Mouse (Mus musculus): ENCODE measurements around the gene Dync1li1. TPM values are rescaled to one million over a fixed set of nuclear protein-coding genes. Genes with fewer than 3 reads are reported as not detected.
"Not testable (repeated sequence)": the region's sequence is repeated elsewhere in the genome, so short reads cannot be mapped to it uniquely, and the experiment has no call there.

The Dync1li1 gene
- polyA plus RNA-seq, 1 experiment from 2014 or later: 39.3 TPM

GRCm38 (mm10) chr9:114686245-114686644, 2.3 kb upstream of the Dync1li1 start:
- H3K4me1 ChIP-seq (replicated peaks; ENCODE audit: control insufficient read depth, insufficient read depth, low read length): 0 out of 2 replicates have a peak, but pooled peaks cover 8% of the 10 kb centered on the region
- peak overlapping the region; percentile 74 for H3K27ac ChIP-seq (ENCODE audit: low read depth, low read length)
- H3K36me3 ChIP-seq (ENCODE audit: control insufficient read depth, insufficient read depth): no peaks in the 10 kb centered on the region
- H3K4me3 ChIP-seq (ENCODE audit: low read depth, low read length): no peak overlapping the region
- 0 out of 2 replicates have a peak overlapping the region, but pooled peaks have one; percentile 13 for H3K4me2 ChIP-seq (replicated peaks; ENCODE audit: low read depth)
- TF ChIP-seq CTCF (IDR thresholded peaks at IDR 0.05; ENCODE audit: low read depth): no peak
- no peak overlapping the region for H3K9ac ChIP-seq (ENCODE audit: low read depth, low read length)
- 40% methylated on average over 7 of the region's 7 CpGs for WGBS
- no peaks in the 10 kb centered on the region for H3K27me3 ChIP-seq (replicated peaks; ENCODE audit: control insufficient read depth, insufficient read depth, low read length)
- 0 out of 2 replicates have a peak, but pooled peaks have one; percentile 2 for ATAC-seq
- H3K9me3 ChIP-seq (ENCODE audit: control insufficient read depth): no peaks in the 10 kb centered on the region

- WGBS: 77% methylated on average over 13 of the region's 13 CpGs
- H3K9ac ChIP-seq (ENCODE audit: low read depth, low read length): no peak overlapping the region
Measured at GRCm38 (mm10) chr9:114687639-114688038, 951 bp upstream of the Dync1li1 start.

GRCm38 (mm10) chr9:114688953-114689407, 390 bp downstream of the Dync1li1 start:
- TF ChIP-seq CTCF (IDR thresholded peaks at IDR 0.05; ENCODE audit: low read depth): no peak
- peak; percentile 66 for ATAC-seq
- Histone ChIP-seq H3K9ac (ENCODE audit: low read depth, low read length) (peak overlapping the region; percentile 93), H3K27me3 (replicated peaks; ENCODE audit: control insufficient read depth, insufficient read depth, low read length) (no peaks in the 10 kb centered on the region), H3K4me2 (replicated peaks; ENCODE audit: low read depth) (peak overlapping the region; percentile 90), H3K36me3 (ENCODE audit: control insufficient read depth, insufficient read depth) (peaks cover 13% of the 10 kb centered on the region; the same call in 1 of the 2 replicates), H3K9me3 (ENCODE audit: control insufficient read depth) (no peaks in the 10 kb centered on the region), H3K4me1 (replicated peaks; ENCODE audit: control insufficient read depth, insufficient read depth, low read length) (0 out of 2 replicates have a peak, but pooled peaks cover 8% of the 10 kb centered on the region), H3K4me3 (ENCODE audit: low read depth, low read length) (peak overlapping the region; percentile 88), H3K27ac (ENCODE audit: low read depth, low read length) (peak overlapping the region; percentile 99)
- under 1% methylated on average over 50 of the region's 50 CpGs for WGBS

More at GRCm38 (mm10) chr9:114687639-114688038, 951 bp upstream of the Dync1li1 start:
- peak overlapping the region; percentile 88; the same call in 1 of the 2 replicates for H3K4me3 ChIP-seq (ENCODE audit: low read depth, low read length)
- H3K4me2 ChIP-seq (replicated peaks; ENCODE audit: low read depth): peak overlapping the region; percentile 90
- peaks cover 6% of the 10 kb centered on the region; the same call in 1 of the 2 replicates for H3K36me3 ChIP-seq (ENCODE audit: control insufficient read depth, insufficient read depth)
- H3K27me3 ChIP-seq (replicated peaks; ENCODE audit: control insufficient read depth, insufficient read depth, low read length): no peaks in the 10 kb centered on the region
- ATAC-seq: no peak
- H3K9me3 ChIP-seq (ENCODE audit: control insufficient read depth): no peaks in the 10 kb centered on the region
- H3K4me1 ChIP-seq (replicated peaks; ENCODE audit: control insufficient read depth, insufficient read depth, low read length): 0 out of 2 replicates have a peak, but pooled peaks cover 8% of the 10 kb centered on the region
- H3K27ac ChIP-seq (ENCODE audit: low read depth, low read length): no peak overlapping the region
- TF ChIP-seq CTCF (IDR thresholded peaks at IDR 0.05; ENCODE audit: low read depth): no peak

GRCm38 (mm10) chr9:114690119-114690601, 1.6 kb downstream of the Dync1li1 start:
- 6% methylated on average over 10 of the region's 10 CpGs for WGBS
- Histone ChIP-seq H3K4me2 (replicated peaks; ENCODE audit: low read depth) (peak overlapping the region; percentile 90), H3K4me3 (ENCODE audit: low read depth, low read length) (peak overlapping the region; percentile 88; the same call in 1 of the 2 replicates), H3K9me3 (ENCODE audit: control insufficient read depth) (no peaks in the 10 kb centered on the region), H3K4me1 (replicated peaks; ENCODE audit: control insufficient read depth, insufficient read depth, low read length) (0 out of 2 replicates have a peak, but pooled peaks cover 8% of the 10 kb centered on the region), H3K27me3 (replicated peaks; ENCODE audit: control insufficient read depth, insufficient read depth, low read length) (no peaks in the 10 kb centered on the region), H3K9ac (ENCODE audit: low read depth, low read length) (no peak overlapping the region), H3K36me3 (ENCODE audit: control insufficient read depth, insufficient read depth) (peaks cover 17% of the 10 kb centered on the region), H3K27ac (ENCODE audit: low read depth, low read length) (no peak overlapping the region)
- TF ChIP-seq CTCF (IDR thresholded peaks at IDR 0.05; ENCODE audit: low read depth): no peak
- no peak for ATAC-seq

GRCm38 (mm10) chr9:114691112-114691511, 2.5 kb downstream of the Dync1li1 start:
- Histone ChIP-seq H3K36me3 (ENCODE audit: control insufficient read depth, insufficient read depth) (peaks cover 17% of the 10 kb centered on the region), H3K4me1 (replicated peaks; ENCODE audit: control insufficient read depth, insufficient read depth, low read length) (0 out of 2 replicates have a peak, but pooled peaks cover 8% of the 10 kb centered on the region), H3K27me3 (replicated peaks; ENCODE audit: control insufficient read depth, insufficient read depth, low read length) (no peaks in the 10 kb centered on the region), H3K9me3 (ENCODE audit: control insufficient read depth) (no peaks in the 10 kb centered on the region), H3K27ac (ENCODE audit: low read depth, low read length) (no peak overlapping the region), H3K4me2 (replicated peaks; ENCODE audit: low read depth) (no peak overlapping the region), H3K4me3 (ENCODE audit: low read depth, low read length) (no peak overlapping the region), H3K9ac (ENCODE audit: low read depth, low read length) (no peak overlapping the region)
- no peak for TF ChIP-seq CTCF (IDR thresholded peaks at IDR 0.05; ENCODE audit: low read depth)
- ATAC-seq: no peak

GRCm38 (mm10) chr9:114695662-114696061, 7.1 kb downstream of the Dync1li1 start:
- not testable (repeated sequence) for ATAC-seq; H3K4me3 ChIP-seq (ENCODE audit: low read depth, low read length); H3K27me3 ChIP-seq (replicated peaks; ENCODE audit: control insufficient read depth, insufficient read depth, low read length); H3K27ac ChIP-seq (ENCODE audit: low read depth, low read length); H3K4me1 ChIP-seq (replicated peaks; ENCODE audit: control insufficient read depth, insufficient read depth, low read length); H3K9ac ChIP-seq (ENCODE audit: low read depth, low read length); H3K9me3 ChIP-seq (ENCODE audit: control insufficient read depth); H3K4me2 ChIP-seq (replicated peaks; ENCODE audit: low read depth)
- H3K36me3 ChIP-seq (ENCODE audit: control insufficient read depth, insufficient read depth): peaks cover 20% of the 10 kb centered on the region
- 90% methylated on average over 8 of the region's 8 CpGs for whole genome bisulfite sequencing
